Mouse (Mus musculus): ENCODE measurements around the gene Tspan14. TPM values are rescaled to one million over a fixed set of nuclear protein-coding genes. Genes with fewer than 3 reads are reported as not detected.
A peak's percentile ranks its signal among the peaks of the same experiment; 100 is the strongest.

The Tspan14 gene
- polyA plus RNA-seq, 1 experiment, result 22.8 TPM

- Histone ChIP-seq H3K4me1 (peaks cover 100% of the 10 kb centered on the region), H3K9me3 (no peaks in the 10 kb centered on the region), H3K4me3 (replicated peaks) (peak overlapping the region; percentile 91), H3K27me3 (replicated peaks) (no peaks in the 10 kb centered on the region), H3K36me3 (replicated peaks; ENCODE audit: low read length) (peaks cover 66% of the 10 kb centered on the region)
- TF ChIP-seq FLI1 (IDR thresholded peaks at IDR 0.05; ENCODE audit: low read length) (peak; percentile 45; the same call in 1 of the 2 replicates), GATA1 (IDR thresholded peaks at IDR 0.05; ENCODE audit: borderline replicate concordance, low read length) (no peak)
Measured at GRCm38 (mm10) chr14:40955146-40955545, 11.5 kb downstream of the Tspan14 start.

DNA sequence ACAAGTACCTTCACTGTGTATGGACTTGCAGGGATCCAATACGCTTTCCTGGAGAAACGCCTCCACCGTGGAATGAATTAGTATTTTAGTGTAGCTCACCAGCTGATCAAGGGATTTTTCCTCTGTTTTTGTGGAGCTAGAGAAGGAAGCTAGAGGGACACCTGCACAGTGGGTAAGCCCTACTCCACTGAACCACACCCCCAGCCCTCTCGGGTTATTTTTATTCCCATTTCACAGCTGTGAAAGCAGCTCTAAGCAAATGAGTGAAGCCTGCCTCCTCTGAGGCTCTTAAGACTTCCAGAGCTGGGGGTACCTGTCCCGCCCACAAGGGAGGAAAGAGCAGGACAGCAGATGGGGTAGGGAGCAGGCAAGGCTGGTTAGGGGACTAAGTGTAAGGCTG lies 13.2 kb downstream of the Tspan14 start:
- no peak for TF ChIP-seq GATA1 (IDR thresholded peaks at IDR 0.05; ENCODE audit: borderline replicate concordance, low read length)
- no peak for TF ChIP-seq FLI1 (IDR thresholded peaks at IDR 0.05; ENCODE audit: low read length)
- H3K36me3 ChIP-seq (replicated peaks; ENCODE audit: low read length), result peaks cover 73% of the 10 kb centered on the region
- H3K4me3 ChIP-seq (replicated peaks), result peak overlapping the region; percentile 51
- no peaks in the 10 kb centered on the region for H3K27me3 ChIP-seq (replicated peaks)
- peaks cover 100% of the 10 kb centered on the region for H3K4me1 ChIP-seq
- no peaks in the 10 kb centered on the region for H3K9me3 ChIP-seq

DNA sequence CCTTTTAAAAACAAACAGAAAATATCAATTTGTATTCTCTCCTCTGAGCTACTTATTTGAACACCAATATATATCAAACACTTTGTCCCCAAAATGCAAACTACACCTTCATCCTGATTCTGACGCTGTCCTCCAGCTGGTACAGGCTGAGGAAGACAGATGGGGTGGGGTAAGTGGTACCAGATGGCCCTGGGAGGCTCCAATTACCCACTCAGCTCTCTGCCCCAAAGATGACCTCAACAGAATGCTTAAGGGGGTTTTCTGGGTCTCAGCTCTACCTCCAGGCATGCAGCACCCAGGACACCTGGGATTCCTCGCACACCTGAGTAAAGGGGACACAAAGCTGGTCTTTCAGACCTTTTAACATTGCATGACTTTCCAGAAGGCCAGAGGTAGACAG lies 13.9 kb downstream of the Tspan14 start:
- Histone ChIP-seq H3K4me1 (peaks cover 100% of the 10 kb centered on the region), H3K4me3 (replicated peaks) (peak overlapping the region; percentile 56), H3K9me3 (no peaks in the 10 kb centered on the region), H3K27me3 (replicated peaks) (no peaks in the 10 kb centered on the region), H3K36me3 (replicated peaks; ENCODE audit: low read length) (peaks cover 79% of the 10 kb centered on the region)
- TF ChIP-seq FLI1 (IDR thresholded peaks at IDR 0.05; ENCODE audit: low read length), result no peak

DNA sequence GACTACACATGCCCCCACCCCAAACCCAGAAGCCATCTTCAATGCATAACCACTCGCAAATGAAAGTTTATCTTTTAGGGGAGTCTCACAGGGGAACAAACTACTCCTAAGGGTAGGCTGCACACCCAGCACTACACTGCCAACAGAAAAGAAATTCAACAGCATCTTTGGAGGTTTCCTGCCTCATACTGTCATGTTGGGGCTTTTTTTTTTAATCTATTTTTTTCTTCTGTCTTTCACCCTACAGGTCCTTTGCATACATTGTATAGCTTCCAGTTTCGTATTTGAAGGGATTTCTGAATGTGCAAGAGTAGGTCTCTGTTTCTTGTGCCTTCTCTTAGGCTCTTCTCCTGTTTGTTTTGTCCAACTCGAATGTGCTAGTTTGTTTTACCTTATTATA lies 14.3 kb downstream of the Tspan14 start:
- no peak for TF ChIP-seq GATA1 (IDR thresholded peaks at IDR 0.05; ENCODE audit: borderline replicate concordance, low read length)
- no peak for TF ChIP-seq FLI1 (IDR thresholded peaks at IDR 0.05; ENCODE audit: low read length)
- Histone ChIP-seq H3K27me3 (replicated peaks) (no peaks in the 10 kb centered on the region), H3K36me3 (replicated peaks; ENCODE audit: low read length) (peaks cover 83% of the 10 kb centered on the region), H3K9me3 (no peaks in the 10 kb centered on the region), H3K4me3 (replicated peaks) (no peak overlapping the region), H3K4me1 (peaks cover 100% of the 10 kb centered on the region)

DNA sequence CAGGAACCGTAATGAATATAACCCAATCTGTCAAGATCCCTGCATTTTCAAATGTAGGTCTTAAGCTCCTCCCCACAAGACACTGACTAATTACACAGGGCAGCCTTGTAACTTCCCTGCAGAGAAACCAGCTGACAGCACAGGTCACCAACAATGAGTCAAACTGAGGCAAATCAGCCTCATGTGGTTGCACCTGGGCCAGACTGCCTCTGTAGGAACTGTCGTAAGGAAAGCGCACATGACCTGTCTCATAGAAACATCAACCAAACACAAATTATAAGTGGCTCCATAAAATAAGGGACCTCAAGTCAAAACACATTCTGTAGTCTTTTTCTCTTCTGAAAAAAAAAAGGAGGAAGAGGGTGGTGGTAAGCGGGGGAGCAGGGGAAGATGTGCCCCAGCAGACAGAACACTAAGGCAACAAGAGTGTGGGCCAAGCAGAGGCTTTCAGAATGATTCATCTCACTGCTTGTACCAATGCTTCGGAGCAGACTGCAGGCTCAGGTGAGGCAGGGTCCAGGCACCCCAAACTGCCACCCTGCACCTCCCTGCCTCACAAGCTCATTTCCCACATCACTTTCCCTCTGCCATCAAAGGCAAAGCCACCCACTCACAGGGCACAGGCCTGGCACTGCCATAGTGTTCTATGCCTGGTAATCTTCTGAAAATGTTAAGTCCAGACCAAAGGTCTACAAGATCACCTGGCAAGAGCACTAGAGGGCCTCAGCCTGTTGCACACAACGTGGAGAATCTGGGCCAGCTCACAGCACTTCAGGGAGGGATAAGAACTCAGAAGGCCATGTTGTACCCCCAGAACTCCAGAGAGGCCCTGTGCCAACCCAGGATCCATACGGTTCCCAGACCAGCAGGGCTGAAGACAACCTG lies 16.6 kb downstream of the Tspan14 start:
- Histone ChIP-seq H3K4me1 (peaks cover 100% of the 10 kb centered on the region), H3K36me3 (replicated peaks; ENCODE audit: low read length) (peaks cover 90% of the 10 kb centered on the region), H3K9me3 (no peaks in the 10 kb centered on the region), H3K4me3 (replicated peaks) (peak overlapping the region; percentile 68), H3K27me3 (replicated peaks) (no peaks in the 10 kb centered on the region)
- TF ChIP-seq GATA1 (IDR thresholded peaks at IDR 0.05; ENCODE audit: borderline replicate concordance, low read length), result no peak
- TF ChIP-seq FLI1 (IDR thresholded peaks at IDR 0.05; ENCODE audit: low read length), result no peak

- peaks cover 100% of the 10 kb centered on the region for H3K4me1 ChIP-seq
- H3K4me3 ChIP-seq (replicated peaks), result peak overlapping the region; percentile 56
- H3K9me3 ChIP-seq, result no peaks in the 10 kb centered on the region
- H3K36me3 ChIP-seq (replicated peaks; ENCODE audit: low read length), result peaks cover 93% of the 10 kb centered on the region
- H3K27me3 ChIP-seq (replicated peaks), result no peaks in the 10 kb centered on the region
- TF ChIP-seq FLI1 (IDR thresholded peaks at IDR 0.05; ENCODE audit: low read length), result no peak
- no peak for TF ChIP-seq GATA1 (IDR thresholded peaks at IDR 0.05; ENCODE audit: borderline replicate concordance, low read length)
Measured at GRCm38 (mm10) chr14:40949047-40949446, 17.6 kb downstream of the Tspan14 start.

DNA sequence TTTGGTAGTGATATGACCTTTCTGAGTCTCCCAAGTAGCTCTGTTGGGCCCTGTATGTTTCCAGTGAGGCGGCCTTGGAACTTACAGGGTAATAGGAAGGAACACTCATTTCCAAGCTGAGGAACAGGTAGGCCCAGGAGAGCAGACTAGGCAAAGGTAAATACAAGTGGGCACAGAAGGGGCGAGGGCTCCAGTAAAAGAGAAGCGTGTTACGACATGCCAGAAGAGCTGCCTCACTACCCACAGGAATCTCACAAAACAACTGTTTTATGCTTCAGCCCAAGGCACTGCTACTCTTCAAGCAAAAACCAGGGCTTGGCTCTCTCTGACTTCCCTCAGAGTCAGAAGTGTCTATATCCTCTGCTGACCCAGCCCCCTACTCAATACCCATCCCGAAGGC lies 18.1 kb downstream of the Tspan14 start:
- Histone ChIP-seq H3K36me3 (replicated peaks; ENCODE audit: low read length) (peaks cover 92% of the 10 kb centered on the region), H3K27me3 (replicated peaks) (no peaks in the 10 kb centered on the region), H3K4me3 (replicated peaks) (peak overlapping the region; percentile 90), H3K9me3 (no peaks in the 10 kb centered on the region), H3K4me1 (peaks cover 100% of the 10 kb centered on the region)
- TF ChIP-seq FLI1 (IDR thresholded peaks at IDR 0.05; ENCODE audit: low read length) (no peak), GATA1 (IDR thresholded peaks at IDR 0.05; ENCODE audit: borderline replicate concordance, low read length) (no peak)

GRCm38 (mm10) chr14:40947431-40948394 lies 18.9 kb downstream of the Tspan14 start:
- Histone ChIP-seq H3K27me3 (replicated peaks) (no peaks in the 10 kb centered on the region), H3K4me3 (replicated peaks) (peak overlapping the region; percentile 90), H3K36me3 (replicated peaks; ENCODE audit: low read length) (peaks cover 91% of the 10 kb centered on the region), H3K9me3 (no peaks in the 10 kb centered on the region), H3K4me1 (peaks cover 98% of the 10 kb centered on the region)
- TF ChIP-seq GATA1 (IDR thresholded peaks at IDR 0.05; ENCODE audit: borderline replicate concordance, low read length), result 0 out of 3 replicates have a peak, but pooled peaks have one; percentile 47
- no peak for TF ChIP-seq FLI1 (IDR thresholded peaks at IDR 0.05; ENCODE audit: low read length)

GRCm38 (mm10) chr14:40943802-40944201 lies 22.8 kb downstream of the Tspan14 start:
- TF ChIP-seq FLI1 (IDR thresholded peaks at IDR 0.05; ENCODE audit: low read length) (no peak), GATA1 (IDR thresholded peaks at IDR 0.05; ENCODE audit: borderline replicate concordance, low read length) (no peak)
- H3K4me1 ChIP-seq, result peaks cover 93% of the 10 kb centered on the region

More at GRCm38 (mm10) chr14:40943802-40944201, 22.8 kb downstream of the Tspan14 start:
- Histone ChIP-seq H3K36me3 (replicated peaks; ENCODE audit: low read length) (peaks cover 85% of the 10 kb centered on the region), H3K27me3 (replicated peaks) (no peaks in the 10 kb centered on the region), H3K9me3 (no peaks in the 10 kb centered on the region), H3K4me3 (replicated peaks) (no peak overlapping the region)

Data from megakaryocyte, embryonic 14.5 days (primary cell).